Mouse (Mus musculus): ENCODE data around the gene Lrch3.
"Not testable (repeated sequence)": the region's sequence is repeated elsewhere in the genome, so short reads cannot be mapped to it uniquely, and the experiment has no call there.

Gene Lrch3

GRCm38 (mm10) chr16:32913937-32914881, at the start of gene Lrch3:
Lrch3 (plus strand) TSS chr16:32914100.
- DNase-seq (ENCODE audit: low spot score in 2 of 2): peak; percentile 92 to 94

- no peak for DNase-seq (ENCODE audit: low spot score in 2 of 2)
Observed at GRCm38 (mm10) chr16:32865401-32865800, 48.5 kb upstream of the Lrch3 start.

DNA sequence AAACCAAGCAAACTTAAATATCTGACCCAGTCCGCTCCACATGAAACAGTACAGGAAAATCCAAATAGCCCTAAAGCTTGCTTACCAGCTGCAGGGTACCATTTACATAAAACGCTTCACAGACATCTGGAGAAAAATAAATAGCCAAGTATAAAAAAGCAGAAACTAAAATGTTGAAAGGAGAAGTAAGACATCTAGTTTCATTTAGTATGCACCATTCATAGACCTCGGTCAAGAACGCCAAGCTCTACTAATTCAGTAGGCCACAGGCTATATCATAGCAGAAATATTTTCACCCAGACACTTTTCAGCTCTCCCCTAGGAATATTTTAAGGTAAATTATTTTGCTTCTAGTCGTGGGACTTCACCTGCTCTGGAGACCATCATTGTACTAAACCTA, 47.2 kb upstream of the Lrch3 start:
- DNase-seq (ENCODE audit: low spot score in 2 of 2): no peak

DNA sequence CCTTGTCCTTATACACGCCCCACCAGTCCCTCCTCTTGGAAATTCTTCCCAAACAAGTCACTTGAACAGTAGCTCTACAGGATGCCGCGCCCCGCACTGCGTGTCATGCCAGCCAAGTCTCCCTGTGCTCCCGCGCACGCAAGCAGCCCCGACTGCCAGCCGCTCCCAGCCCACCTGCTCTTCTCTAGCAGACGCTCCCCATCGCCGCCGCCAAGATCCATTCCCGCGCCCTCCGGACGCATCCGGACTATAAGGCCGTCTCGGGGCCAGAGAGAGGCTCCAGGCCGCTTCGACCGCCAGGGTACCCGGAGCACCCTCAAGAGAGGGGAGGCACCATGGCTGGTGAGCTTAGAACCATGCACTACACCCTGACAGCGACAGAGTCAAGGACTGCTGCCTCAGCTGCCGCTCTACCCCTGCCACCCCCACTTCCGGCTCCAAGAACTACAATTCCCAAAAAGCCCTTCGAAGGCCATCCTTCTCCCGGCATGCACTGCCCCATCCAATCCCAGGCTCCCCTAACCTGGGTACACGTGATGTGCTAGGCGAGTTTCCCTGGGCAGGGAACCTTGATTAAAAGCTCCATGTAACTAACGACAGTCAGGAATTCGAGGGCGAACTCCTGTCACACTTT, 45.9 kb upstream of the Lrch3 start:
- peak; percentile 94 for DNase-seq (ENCODE audit: low spot score in 2 of 2)

DNA sequence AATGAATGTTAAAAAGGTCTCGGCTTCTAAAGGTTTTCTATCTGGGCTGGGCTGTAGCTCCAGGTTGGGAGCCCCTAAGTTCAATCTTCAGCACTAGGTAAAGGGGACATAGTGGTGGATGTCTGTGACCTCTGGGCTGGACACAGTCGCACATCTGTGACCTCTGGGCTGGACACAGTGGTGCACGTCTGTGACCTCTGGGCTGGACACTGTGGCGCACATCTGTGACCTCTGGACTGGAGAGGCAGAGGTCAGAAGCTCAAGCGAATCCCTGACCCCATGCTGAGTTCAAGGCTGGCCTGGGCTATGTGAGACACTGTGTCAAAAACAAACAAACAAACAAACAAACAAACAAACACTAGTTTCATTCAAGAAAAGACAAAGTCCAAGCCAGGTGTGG, 43.7 kb upstream of the Lrch3 start:
- no peak for DNase-seq (ENCODE audit: low spot score in 2 of 2)

DNA sequence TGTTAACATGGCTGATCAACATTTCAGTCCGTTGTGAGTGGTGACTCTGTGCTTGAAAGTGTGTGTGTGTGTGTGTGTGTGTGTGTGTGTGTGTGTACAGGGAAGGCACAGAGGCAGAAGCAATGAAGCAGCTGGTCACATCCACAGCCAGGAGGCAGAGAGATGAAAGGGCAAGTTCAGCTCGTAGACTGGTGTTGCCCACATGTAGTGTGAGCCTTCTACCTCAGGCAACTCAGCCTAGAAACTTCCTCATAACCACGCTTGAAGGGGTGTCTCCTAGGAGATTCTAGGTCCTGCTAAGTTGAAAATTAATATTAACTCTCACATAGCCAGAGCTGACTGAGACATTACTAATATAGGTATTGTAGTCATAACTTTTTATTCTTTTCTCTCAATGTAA, 40.5 kb upstream of the Lrch3 start:
- no peak for DNase-seq (ENCODE audit: low spot score in 2 of 2)

- not testable (repeated sequence) for DNase-seq (ENCODE audit: low spot score in 2 of 2)
Observed at GRCm38 (mm10) chr16:32875281-32875680, 38.6 kb upstream of the Lrch3 start.

DNA sequence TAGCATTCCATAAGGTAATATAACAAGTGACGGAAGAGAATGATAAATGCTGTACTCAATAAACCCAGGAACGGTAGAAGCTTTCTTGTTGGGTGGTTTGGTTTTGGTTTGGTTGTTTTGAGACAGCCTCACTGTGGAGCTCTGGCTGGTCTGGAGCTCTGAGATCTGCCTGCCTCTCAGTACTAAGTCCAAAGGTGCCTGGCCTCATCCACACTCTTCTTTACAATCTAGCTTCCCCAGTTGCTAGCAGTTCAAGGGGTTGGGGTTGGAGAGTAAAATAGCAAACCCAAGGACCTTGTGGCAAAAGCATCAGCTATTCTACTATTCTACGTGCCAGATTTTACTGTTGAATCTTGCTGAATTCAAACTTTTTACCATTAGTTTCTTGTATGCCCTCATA, 38.1 kb upstream of the Lrch3 start:
- DNase-seq (ENCODE audit: low spot score in 2 of 2): no peak

- no peak for DNase-seq (ENCODE audit: low spot score in 2 of 2)
Observed at GRCm38 (mm10) chr16:32876831-32877230, 37.1 kb upstream of the Lrch3 start.

GRCm38 (mm10) chr16:32877343-32878156, 36.4 kb upstream of the Lrch3 start, which contains the start of the genes Fyttd1 and Rubcn:
Fyttd1 (plus strand) TSS chr16:32877500.
Rubcn (minus strand) TSS chr16:32877766.
- DNase-seq (ENCODE audit: low spot score in 2 of 2): peak; percentile 95

- peak in 1 of 2 experiments; percentile 34 for DNase-seq (ENCODE audit: low spot score in 2 of 2)
Observed at GRCm38 (mm10) chr16:32878157-32878598, 35.7 kb upstream of the Lrch3 start.

DNA sequence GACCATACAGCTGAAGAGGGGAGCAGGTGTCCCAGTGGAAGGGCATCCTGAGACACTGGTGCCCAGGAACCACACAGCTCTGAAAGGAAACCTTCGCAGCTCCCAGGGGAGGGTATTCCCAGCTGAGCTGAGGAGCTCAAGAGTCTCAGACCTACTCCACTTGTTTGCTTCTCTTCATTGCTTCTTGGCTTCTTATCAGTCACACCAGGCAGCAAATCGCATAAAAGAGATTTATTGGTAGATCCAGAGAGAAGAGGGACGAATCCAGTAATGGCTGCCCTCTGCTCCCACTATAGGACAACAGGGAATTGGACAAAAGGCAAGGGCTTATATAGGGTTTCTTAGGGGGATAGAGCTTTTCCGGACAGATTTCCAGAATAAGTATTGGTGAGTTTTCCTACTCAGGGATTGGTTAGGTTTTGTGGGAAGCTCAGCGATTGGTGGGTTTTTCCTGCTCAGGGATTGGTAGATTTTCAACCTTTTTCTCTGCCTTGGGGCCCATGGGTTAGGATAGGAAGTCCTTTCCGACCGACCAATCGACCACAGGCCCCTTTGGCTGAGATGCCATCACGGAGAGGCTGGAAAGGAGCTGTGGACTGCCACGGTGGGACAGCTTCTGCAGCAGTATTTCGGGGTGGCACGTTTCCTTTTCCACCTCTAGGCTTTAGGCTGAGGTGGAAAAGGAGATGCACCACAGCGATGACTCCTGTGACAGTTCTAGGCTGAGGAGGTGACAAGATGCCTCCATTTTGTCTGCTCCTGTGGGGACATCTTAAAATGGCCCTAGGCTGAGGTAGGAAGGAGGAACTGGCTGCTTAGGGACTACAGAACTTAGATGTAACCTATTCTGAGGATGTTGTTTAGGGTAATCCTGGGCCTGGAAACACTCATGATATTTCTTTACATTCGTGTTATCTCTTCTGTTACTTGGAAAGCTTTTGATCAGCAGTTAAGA, 34.7 kb upstream of the Lrch3 start:
- no peak for DNase-seq (ENCODE audit: low spot score in 2 of 2)

DNA sequence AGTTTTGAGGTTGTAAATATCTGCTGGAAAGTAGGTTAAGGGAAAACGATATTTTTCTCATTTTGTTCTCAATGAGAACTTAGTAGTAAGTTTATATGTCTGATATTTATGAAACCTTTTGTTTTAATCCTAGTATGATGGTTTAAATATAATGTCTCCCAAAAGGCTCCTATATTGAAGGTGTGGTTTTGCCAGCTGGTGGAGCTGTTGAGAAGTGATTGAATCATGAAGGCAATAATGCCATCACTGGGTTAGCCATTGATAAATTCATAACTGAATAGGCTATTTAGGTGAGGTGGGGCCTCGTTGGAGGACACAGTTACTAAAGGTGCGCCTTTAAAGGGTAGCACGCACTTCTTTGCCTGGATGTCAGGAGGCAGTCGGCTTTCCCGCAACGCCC, 32.4 kb upstream of the Lrch3 start:
- no peak for DNase-seq (ENCODE audit: low spot score in 2 of 2)

- no peak for DNase-seq (ENCODE audit: low spot score in 2 of 2)
Observed at GRCm38 (mm10) chr16:32887996-32888395, 25.9 kb upstream of the Lrch3 start.

DNA sequence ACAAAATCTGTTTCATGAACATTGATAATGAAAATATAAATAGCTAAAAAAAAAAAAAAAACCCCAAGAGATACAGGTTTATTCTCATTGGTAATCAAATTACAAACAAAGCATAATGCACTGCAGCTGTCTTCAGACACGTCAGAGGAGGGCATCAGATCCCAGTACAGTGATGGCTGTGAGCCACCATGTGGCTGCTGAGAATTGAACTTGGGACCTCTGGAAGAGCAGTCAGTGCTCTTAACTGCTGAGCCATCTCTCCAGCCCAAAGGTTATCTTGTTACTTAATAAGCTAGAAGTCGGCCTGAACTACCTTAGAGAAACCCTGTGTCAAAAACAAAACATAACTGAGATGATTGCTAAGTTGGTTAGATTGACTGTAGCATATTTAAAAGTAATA, 24.0 kb upstream of the Lrch3 start:
- DNase-seq (ENCODE audit: low spot score in 2 of 2): no peak

DNA sequence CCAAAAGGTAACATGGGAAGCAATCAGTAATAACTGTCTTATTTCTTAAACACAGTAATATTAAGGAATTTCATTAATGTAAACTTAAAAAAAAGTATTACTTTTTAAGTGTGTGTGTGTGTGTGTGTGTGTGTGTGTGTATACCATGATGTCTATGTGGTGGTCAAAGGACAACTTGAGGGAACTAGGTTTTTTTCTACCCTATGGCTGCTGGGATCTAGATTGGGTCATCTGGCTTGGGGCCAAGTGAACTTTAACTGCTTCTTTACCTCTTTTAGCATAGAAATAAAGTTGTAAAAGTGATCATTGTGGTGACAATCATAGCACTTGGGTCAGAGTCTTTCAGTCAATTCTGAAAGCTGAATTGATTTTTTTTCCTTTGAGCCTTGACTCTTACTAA, 17.8 kb upstream of the Lrch3 start:
- no peak for DNase-seq (ENCODE audit: low spot score in 2 of 2)

DNA sequence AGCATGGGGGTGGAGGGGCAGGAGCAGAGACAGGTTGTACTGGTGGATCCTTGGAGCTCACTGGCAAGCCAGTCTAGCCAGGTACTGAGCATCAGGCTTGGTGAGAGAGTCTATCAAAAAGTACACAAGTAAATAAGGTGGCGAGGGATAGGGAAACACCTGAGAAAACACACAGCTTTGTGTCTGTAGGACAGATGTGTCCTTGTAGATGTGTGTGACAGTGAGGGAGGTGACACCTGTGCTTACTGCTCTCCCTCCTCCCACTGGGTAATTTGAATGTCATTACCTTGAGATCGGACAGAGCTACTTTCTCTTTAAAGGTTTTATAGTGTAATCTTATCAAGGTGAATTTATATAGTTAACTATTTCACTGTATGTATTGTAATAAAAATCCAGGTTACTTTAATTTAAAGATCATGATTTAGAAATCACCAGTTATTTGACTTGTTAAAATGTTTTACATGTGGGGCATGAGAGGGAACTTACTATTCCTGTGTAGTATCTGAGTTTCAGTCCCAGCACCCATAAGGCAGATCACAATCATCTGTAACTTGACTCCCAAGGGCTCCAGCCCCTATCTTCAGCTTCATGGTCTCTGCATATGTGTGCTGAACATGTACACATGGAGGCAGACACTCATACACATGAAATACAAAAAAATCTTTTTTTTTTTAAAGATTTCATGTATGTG, 12.4 kb upstream of the Lrch3 start:
- DNase-seq (ENCODE audit: low spot score in 2 of 2): no peak

DNA sequence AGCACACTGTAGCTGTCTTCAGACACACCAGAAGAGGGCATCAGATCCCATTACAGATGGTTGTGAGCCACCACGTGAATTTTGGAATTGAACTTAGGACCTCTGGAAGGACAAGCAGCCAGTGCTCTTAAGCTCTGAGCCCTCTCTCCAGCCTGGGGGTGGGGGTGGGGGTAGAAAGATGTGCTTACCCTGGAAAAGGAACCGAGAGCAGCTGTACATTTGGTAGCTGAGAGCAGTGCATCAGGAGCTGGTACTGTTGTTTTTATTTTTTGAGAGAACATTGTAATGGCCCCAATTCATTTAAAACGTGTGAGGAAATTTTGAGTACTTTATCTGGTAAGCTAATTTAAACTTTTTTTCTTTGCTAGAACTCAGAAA, 11.9 kb upstream of the Lrch3 start:
- DNase-seq (ENCODE audit: low spot score in 2 of 2): no peak

DNA sequence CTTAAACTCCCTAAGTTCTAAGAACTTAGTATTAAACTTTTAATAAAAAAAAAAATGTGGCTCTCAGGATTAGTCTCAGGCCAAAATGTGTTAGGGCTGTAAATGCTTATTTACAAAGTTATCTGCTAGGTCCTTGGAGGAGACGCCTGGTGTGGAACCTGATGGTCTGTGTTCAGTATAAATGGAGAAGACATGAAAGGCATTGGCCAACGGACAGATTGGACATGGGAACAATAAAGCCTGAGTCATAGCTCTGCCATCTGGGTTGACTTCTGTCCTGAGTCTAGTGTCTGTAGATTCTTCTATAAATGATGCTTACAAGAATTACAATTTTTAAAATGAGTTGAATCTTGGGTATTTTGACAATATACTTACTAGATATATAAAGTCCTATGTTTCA, 7.7 kb upstream of the Lrch3 start:
- DNase-seq (ENCODE audit: low spot score in 2 of 2): no peak

- DNase-seq (ENCODE audit: low spot score in 2 of 2): no peak
Observed at GRCm38 (mm10) chr16:32906727-32907126, 7.2 kb upstream of the Lrch3 start.
